Mouse (Mus musculus): ENCODE results near the gene Caskin2.

Gene Caskin2

GRCm38 (mm10) chr11:115832064-115832463 lies 18.6 kb upstream of the Caskin2 start:
- in situ Hi-C loops (cut with MboI; ENCODE audit: unreplicated experiment in 2 of 2): no loop called here

GRCm38 (mm10) chr11:115831518-115831917 lies 18.1 kb upstream of the Caskin2 start:
- in situ Hi-C loops (cut with MboI; ENCODE audit: unreplicated experiment in 2 of 2): no loop called here

GRCm38 (mm10) chr11:115830550-115831325 lies 17.3 kb upstream of the Caskin2 start:
- in situ Hi-C loops (cut with MboI; ENCODE audit: unreplicated experiment in 2 of 2): no loop called here

- in situ Hi-C loops (cut with MboI; ENCODE audit: unreplicated experiment in 2 of 2): no loop called here
These were observed 15.6 kb upstream of the Caskin2 start for GRCm38 (mm10) chr11:115829036-115829435.

GRCm38 (mm10) chr11:115827624-115828023 lies 14.2 kb upstream of the Caskin2 start:
- in situ Hi-C loops (cut with MboI; ENCODE audit: unreplicated experiment in 2 of 2): no loop called here

GRCm38 (mm10) chr11:115826487-115826886 lies 13.0 kb upstream of the Caskin2 start:
- in situ Hi-C loops (cut with MboI; ENCODE audit: unreplicated experiment in 2 of 2): no loop called here

- in situ Hi-C loops (cut with MboI; ENCODE audit: unreplicated experiment in 2 of 2): loop anchor here in 1 of 2 experiments (25.0 kb wide), 1 partner anchor 463 kb away; the partner anchor contains the start of gene Hid1
These were observed 11.4 kb upstream of the Caskin2 start for GRCm38 (mm10) chr11:115824813-115825212.

GRCm38 (mm10) chr11:115823774-115824740 lies 10.6 kb upstream of the Caskin2 start, which contains the start of gene Llgl2:
Gene Llgl2 (plus strand): TSS chr11:115824049.
- in situ Hi-C loops (cut with MboI; ENCODE audit: unreplicated experiment in 2 of 2): loop anchor here in 1 of 2 experiments (25.0 kb wide), 1 partner anchor 462 kb away; the partner anchor contains the start of gene Hid1

- in situ Hi-C loops (cut with MboI; ENCODE audit: unreplicated experiment in 2 of 2): loop anchor here in 1 of 2 experiments (25.0 kb wide), 1 partner anchor 459 kb away; the partner anchor contains the start of gene Hid1
These were observed 7.6 kb upstream of the Caskin2 start for GRCm38 (mm10) chr11:115821001-115821400.

GRCm38 (mm10) chr11:115819915-115820623 lies 6.6 kb upstream of the Caskin2 start:
- in situ Hi-C loops (cut with MboI; ENCODE audit: unreplicated experiment in 2 of 2): loop anchor here in 1 of 2 experiments (10.0 to 25.0 kb wide), 3 partner anchors 175 to 458 kb away; partner anchors contain the start of genes Hid1 and Mif4gd

- in situ Hi-C loops (cut with MboI; ENCODE audit: unreplicated experiment in 2 of 2): loop anchor here in 1 of 2 experiments (10.0 to 25.0 kb wide), 3 partner anchors 173 to 455 kb away; partner anchors contain the start of genes Hid1 and Mif4gd
These were observed 3.9 kb upstream of the Caskin2 start for GRCm38 (mm10) chr11:115817331-115817730.

- in situ Hi-C loops (cut with MboI; ENCODE audit: unreplicated experiment in 2 of 2): loop anchor here (5.0 to 25.0 kb wide), 9 partner anchors 93 to 453 kb away; partner anchors contain the start of genes Hid1 (in 1 of the 2) and Mif4gd (in 1 of the 2)
These were observed 1.4 kb upstream of the Caskin2 start, which contains the start of gene Tsen54 for GRCm38 (mm10) chr11:115814605-115815450. Gene Tsen54 (plus strand): TSS chr11:115814724.

- in situ Hi-C loops (cut with MboI; ENCODE audit: unreplicated experiment in 2 of 2): loop anchor here (5.0 to 25.0 kb wide), 9 partner anchors 90 to 450 kb away; partner anchors contain the start of genes Hid1 (in 1 of the 2) and Mif4gd (in 1 of the 2)
These were observed 662 bp downstream of the Caskin2 start for GRCm38 (mm10) chr11:115812533-115813420.

GRCm38 (mm10) chr11:115812095-115812494 lies 1.3 kb downstream of the Caskin2 start:
- in situ Hi-C loops (cut with MboI; ENCODE audit: unreplicated experiment in 2 of 2): loop anchor here (5.0 to 25.0 kb wide), 9 partner anchors 90 to 450 kb away; partner anchors contain the start of genes Hid1 (in 1 of the 2) and Mif4gd (in 1 of the 2)

GRCm38 (mm10) chr11:115811381-115812093 lies 1.9 kb downstream of the Caskin2 start:
- in situ Hi-C loops (cut with MboI; ENCODE audit: unreplicated experiment in 2 of 2): loop anchor here (5.0 to 25.0 kb wide), 9 partner anchors 89 to 449 kb away; partner anchors contain the start of genes Hid1 (in 1 of the 2) and Mif4gd (in 1 of the 2)

GRCm38 (mm10) chr11:115810377-115810776 lies 3.1 kb downstream of the Caskin2 start:
- in situ Hi-C loops (cut with MboI; ENCODE audit: unreplicated experiment in 2 of 2): loop anchor here (5.0 to 25.0 kb wide), 9 partner anchors 88 to 448 kb away; partner anchors contain the start of genes Hid1 (in 1 of the 2) and Mif4gd (in 1 of the 2)
